Mouse (Mus musculus): ENCODE data around the gene Zfhx3. TPM values are rescaled to one million over a fixed set of nuclear protein-coding genes. Genes with fewer than 3 reads are reported as not detected.

Gene Zfhx3
- polyA plus RNA-seq, 1 experiment from 2014 or later: 34.7 TPM

DNA sequence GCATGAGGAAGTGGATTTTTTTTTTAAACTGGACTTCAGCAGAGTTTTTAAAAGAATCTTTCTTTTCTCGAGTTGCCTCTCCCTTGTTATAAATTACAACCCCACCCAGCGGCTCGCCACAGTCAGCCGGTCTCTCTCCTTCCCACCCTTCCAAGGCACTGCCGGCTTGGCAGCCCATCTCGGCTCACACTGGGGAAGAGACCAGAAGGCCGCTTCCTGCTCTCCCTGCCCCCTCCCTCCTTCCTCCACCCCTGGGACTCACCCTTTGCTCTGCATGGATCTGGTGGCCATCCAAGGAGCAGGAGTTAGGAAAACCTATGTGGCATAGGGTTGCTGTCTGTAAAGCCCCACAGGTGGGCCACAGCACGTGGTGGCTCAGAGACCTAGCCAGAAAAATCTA is 705.1 kb downstream of the Zfhx3 start:
- DNase-seq (ENCODE audit: low spot score) (no peak), ATAC-seq (ENCODE audit: low FRiP score) (no peak)
- WGBS: 46% methylated on average over 8 of the region's 8 CpGs
- Histone ChIP-seq H3K9me3 (ENCODE audit: control insufficient read depth, low read length) (no peaks in the 10 kb centered on the region), H3K36me3 (replicated peaks; ENCODE audit: control insufficient read depth, insufficient read depth) (no peaks in the 10 kb centered on the region), H3K4me3 (replicated peaks; ENCODE audit: low read length) (no peak overlapping the region), H3K27ac (no peak overlapping the region), H3K4me1 (replicated peaks; ENCODE audit: control insufficient read depth, insufficient read depth, low read length) (no peaks in the 10 kb centered on the region), H3K4me2 (replicated peaks) (no peak overlapping the region), H3K9ac (no peak overlapping the region), H3K27me3 (ENCODE audit: control insufficient read depth, insufficient read depth, low read length) (no peaks in the 10 kb centered on the region)

DNA sequence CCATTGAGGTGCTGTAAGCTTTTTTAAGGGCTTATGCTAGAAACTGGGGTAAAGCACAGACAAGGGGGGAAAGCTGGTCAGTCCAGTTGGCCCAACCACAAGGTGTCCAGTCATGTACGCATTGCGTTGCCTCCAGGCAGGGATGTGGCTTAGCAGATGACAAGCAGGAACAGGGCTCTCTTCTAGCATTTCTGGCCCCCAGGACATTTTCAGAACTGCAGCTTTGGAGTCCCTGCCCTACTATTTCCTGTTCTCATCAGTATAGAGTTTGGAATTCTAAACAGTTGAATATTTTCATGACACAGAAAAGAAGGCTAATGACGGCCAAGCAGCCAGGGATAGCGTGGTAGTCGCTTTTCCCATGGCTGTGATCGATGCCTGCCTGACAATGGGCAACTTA is 706.5 kb downstream of the Zfhx3 start:
- ATAC-seq (ENCODE audit: low FRiP score): no peak

DNA sequence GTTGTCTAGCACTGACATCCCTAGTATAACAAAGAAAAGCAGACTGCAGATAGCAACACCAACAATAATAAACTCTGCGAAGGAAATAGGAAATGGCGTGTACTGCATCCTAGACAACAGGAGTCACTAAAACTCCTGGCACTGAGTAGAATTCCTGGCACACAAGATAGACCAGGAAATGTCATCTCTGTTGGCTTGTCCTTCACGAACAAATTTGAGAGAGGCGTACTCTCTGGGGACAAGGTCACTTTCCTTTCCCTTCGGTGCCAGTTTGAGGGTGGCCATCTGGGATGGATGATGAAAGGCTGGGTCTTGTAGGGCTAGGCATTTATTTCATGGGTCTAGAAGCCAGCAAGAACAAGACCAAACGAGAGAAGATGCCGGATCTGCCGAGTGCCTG is 708.4 kb downstream of the Zfhx3 start:
- H3K4me3 ChIP-seq (replicated peaks; ENCODE audit: low read length): no peak overlapping the region
- DNase-seq (ENCODE audit: low spot score): no peak
- ATAC-seq (ENCODE audit: low FRiP score): no peak
- no peaks in the 10 kb centered on the region for H3K4me1 ChIP-seq (replicated peaks; ENCODE audit: control insufficient read depth, insufficient read depth, low read length)
- H3K9ac ChIP-seq: no peak overlapping the region
- no peak overlapping the region for H3K4me2 ChIP-seq (replicated peaks)
- WGBS: 87% methylated on average over 8 of the region's 8 CpGs
- H3K9me3 ChIP-seq (ENCODE audit: control insufficient read depth, low read length): no peaks in the 10 kb centered on the region
- no peaks in the 10 kb centered on the region for H3K36me3 ChIP-seq (replicated peaks; ENCODE audit: control insufficient read depth, insufficient read depth)
- H3K27ac ChIP-seq: no peak overlapping the region
- H3K27me3 ChIP-seq (ENCODE audit: control insufficient read depth, insufficient read depth, low read length): no peaks in the 10 kb centered on the region

More for the DNA sequence above, 706.5 kb downstream of the Zfhx3 start:
- H3K4me1 ChIP-seq (replicated peaks; ENCODE audit: control insufficient read depth, insufficient read depth, low read length): no peaks in the 10 kb centered on the region
- no peak overlapping the region for H3K4me3 ChIP-seq (replicated peaks; ENCODE audit: low read length)
- 90% methylated on average over 6 of the region's 6 CpGs for WGBS
- H3K27me3 ChIP-seq (ENCODE audit: control insufficient read depth, insufficient read depth, low read length): no peaks in the 10 kb centered on the region
- no peak overlapping the region for H3K27ac ChIP-seq
- DNase-seq (ENCODE audit: low spot score): no peak
- H3K4me2 ChIP-seq (replicated peaks): no peak overlapping the region
- H3K36me3 ChIP-seq (replicated peaks; ENCODE audit: control insufficient read depth, insufficient read depth): no peaks in the 10 kb centered on the region
- H3K9me3 ChIP-seq (ENCODE audit: control insufficient read depth, low read length): no peaks in the 10 kb centered on the region
- no peak overlapping the region for H3K9ac ChIP-seq

GRCm38 (mm10) chr8:108661486-108662093 is 719.1 kb downstream of the Zfhx3 start:
- no peaks in the 10 kb centered on the region for H3K4me1 ChIP-seq (replicated peaks; ENCODE audit: control insufficient read depth, insufficient read depth, low read length)
- no peaks in the 10 kb centered on the region for H3K27me3 ChIP-seq (ENCODE audit: control insufficient read depth, insufficient read depth, low read length)
- no peak overlapping the region for H3K4me2 ChIP-seq (replicated peaks)
- no peaks in the 10 kb centered on the region for H3K36me3 ChIP-seq (replicated peaks; ENCODE audit: control insufficient read depth, insufficient read depth)
- no peak overlapping the region for H3K4me3 ChIP-seq (replicated peaks; ENCODE audit: low read length)
- WGBS: 60% methylated on average over 5 of the region's 5 CpGs
- no peak overlapping the region for H3K9ac ChIP-seq
- no peak for DNase-seq (ENCODE audit: low spot score)
- H3K27ac ChIP-seq: no peak overlapping the region
- no peak for ATAC-seq (ENCODE audit: low FRiP score)
- H3K9me3 ChIP-seq (ENCODE audit: control insufficient read depth, low read length): no peaks in the 10 kb centered on the region

DNA sequence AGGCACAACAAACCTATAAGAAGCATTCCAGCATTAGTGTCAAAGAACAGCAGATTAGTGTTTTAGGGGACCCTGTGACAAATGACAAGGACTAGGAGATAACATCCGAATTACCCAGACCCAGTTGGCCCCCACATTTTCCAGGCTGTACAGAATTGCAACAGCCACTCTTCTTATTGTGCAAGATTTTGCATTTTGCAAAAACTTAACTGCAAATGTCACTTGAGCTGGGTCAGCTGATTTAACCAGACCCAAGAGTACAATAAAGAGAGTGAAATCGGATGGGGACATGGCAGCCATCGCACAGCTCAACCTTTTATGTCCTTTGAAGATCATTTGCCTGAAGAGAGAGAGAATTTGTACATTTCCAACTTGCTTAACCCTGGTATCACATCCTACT is 720.3 kb downstream of the Zfhx3 start:
- no peaks in the 10 kb centered on the region for H3K27me3 ChIP-seq (ENCODE audit: control insufficient read depth, insufficient read depth, low read length)
- no peaks in the 10 kb centered on the region for H3K36me3 ChIP-seq (replicated peaks; ENCODE audit: control insufficient read depth, insufficient read depth)
- no peak overlapping the region for H3K4me3 ChIP-seq (replicated peaks; ENCODE audit: low read length)
- no peak for ATAC-seq (ENCODE audit: low FRiP score)
- 84% methylated on average over 3 of the region's 3 CpGs for WGBS
- no peak overlapping the region for H3K4me2 ChIP-seq (replicated peaks)
- no peak overlapping the region for H3K27ac ChIP-seq
- no peaks in the 10 kb centered on the region for H3K4me1 ChIP-seq (replicated peaks; ENCODE audit: control insufficient read depth, insufficient read depth, low read length)
- DNase-seq (ENCODE audit: low spot score): no peak
- H3K9ac ChIP-seq: no peak overlapping the region
- no peaks in the 10 kb centered on the region for H3K9me3 ChIP-seq (ENCODE audit: control insufficient read depth, low read length)

DNA sequence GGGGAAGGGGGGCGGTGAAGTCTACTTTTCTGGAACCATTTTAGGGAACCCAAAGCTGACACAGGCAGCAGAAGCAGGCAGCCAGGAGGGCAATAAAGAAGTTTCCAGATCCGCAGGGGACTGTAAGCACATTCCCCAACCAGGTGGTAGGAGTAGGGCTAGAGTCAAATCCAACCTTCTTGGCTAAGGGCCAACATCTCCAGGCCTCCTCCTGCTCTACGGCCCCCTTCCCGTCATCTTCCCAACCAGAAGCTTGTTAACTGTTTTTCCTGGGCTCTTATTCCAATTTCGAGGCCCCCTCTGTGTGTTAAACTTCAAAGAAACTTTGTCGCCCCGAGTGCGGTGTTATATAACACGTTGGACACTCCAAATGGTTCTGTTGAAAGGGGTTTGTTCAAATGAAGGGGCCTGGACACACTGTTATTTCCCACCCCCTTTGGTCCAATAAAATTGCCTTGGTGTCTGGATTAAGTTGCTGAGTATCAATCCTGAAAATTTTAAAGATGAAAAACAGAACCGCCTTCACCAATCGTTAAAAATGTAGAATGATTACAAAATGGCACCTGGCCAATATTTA is 729.6 kb downstream of the Zfhx3 start:
- H3K27ac ChIP-seq: no peak overlapping the region

GRCm38 (mm10) chr8:108675001-108675525 is 732.6 kb downstream of the Zfhx3 start:
- no peak overlapping the region for H3K9ac ChIP-seq
- no peaks in the 10 kb centered on the region for H3K4me1 ChIP-seq (replicated peaks; ENCODE audit: control insufficient read depth, insufficient read depth, low read length)
- no peak for ATAC-seq (ENCODE audit: low FRiP score)
- no peak for DNase-seq (ENCODE audit: low spot score)
- no peak overlapping the region for H3K27ac ChIP-seq
- H3K27me3 ChIP-seq (ENCODE audit: control insufficient read depth, insufficient read depth, low read length): no peaks in the 10 kb centered on the region
- no peaks in the 10 kb centered on the region for H3K36me3 ChIP-seq (replicated peaks; ENCODE audit: control insufficient read depth, insufficient read depth)
- no peak overlapping the region for H3K4me2 ChIP-seq (replicated peaks)
- no peak overlapping the region for H3K4me3 ChIP-seq (replicated peaks; ENCODE audit: low read length)
- no peaks in the 10 kb centered on the region for H3K9me3 ChIP-seq (ENCODE audit: control insufficient read depth, low read length)
- WGBS: 62% methylated on average over 17 of the region's 17 CpGs

More for the DNA sequence above, 729.6 kb downstream of the Zfhx3 start:
- no peak overlapping the region for H3K4me2 ChIP-seq (replicated peaks)
- H3K27me3 ChIP-seq (ENCODE audit: control insufficient read depth, insufficient read depth, low read length): no peaks in the 10 kb centered on the region
- H3K9ac ChIP-seq: no peak overlapping the region
- 83% methylated on average over 11 of the region's 11 CpGs for WGBS
- ATAC-seq (ENCODE audit: low FRiP score) (no peak), DNase-seq (ENCODE audit: low spot score) (no peak)
- H3K9me3 ChIP-seq (ENCODE audit: control insufficient read depth, low read length): no peaks in the 10 kb centered on the region
- no peaks in the 10 kb centered on the region for H3K36me3 ChIP-seq (replicated peaks; ENCODE audit: control insufficient read depth, insufficient read depth)
- no peak overlapping the region for H3K4me3 ChIP-seq (replicated peaks; ENCODE audit: low read length)
- H3K4me1 ChIP-seq (replicated peaks; ENCODE audit: control insufficient read depth, insufficient read depth, low read length): no peaks in the 10 kb centered on the region

DNA sequence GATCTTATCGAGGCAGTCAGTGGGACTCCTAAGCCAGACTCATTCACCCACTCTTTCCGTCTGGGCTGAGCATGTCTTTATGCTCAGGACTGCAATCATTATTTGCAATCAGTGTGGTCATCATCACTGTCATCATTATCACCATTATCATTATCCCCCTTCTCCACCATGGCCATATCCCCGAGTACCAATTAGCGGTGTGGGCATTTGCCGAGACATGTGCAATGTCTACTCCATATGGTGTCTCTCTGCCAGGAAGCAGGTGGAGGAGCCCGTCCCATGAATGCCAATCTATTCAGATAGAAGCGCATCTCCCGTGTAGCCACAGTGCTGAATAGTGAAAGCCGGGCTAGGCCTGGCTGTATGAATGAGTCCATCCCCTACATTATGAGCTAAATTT is 747.2 kb downstream of the Zfhx3 start:
- no peak for DNase-seq (ENCODE audit: low spot score)

DNA sequence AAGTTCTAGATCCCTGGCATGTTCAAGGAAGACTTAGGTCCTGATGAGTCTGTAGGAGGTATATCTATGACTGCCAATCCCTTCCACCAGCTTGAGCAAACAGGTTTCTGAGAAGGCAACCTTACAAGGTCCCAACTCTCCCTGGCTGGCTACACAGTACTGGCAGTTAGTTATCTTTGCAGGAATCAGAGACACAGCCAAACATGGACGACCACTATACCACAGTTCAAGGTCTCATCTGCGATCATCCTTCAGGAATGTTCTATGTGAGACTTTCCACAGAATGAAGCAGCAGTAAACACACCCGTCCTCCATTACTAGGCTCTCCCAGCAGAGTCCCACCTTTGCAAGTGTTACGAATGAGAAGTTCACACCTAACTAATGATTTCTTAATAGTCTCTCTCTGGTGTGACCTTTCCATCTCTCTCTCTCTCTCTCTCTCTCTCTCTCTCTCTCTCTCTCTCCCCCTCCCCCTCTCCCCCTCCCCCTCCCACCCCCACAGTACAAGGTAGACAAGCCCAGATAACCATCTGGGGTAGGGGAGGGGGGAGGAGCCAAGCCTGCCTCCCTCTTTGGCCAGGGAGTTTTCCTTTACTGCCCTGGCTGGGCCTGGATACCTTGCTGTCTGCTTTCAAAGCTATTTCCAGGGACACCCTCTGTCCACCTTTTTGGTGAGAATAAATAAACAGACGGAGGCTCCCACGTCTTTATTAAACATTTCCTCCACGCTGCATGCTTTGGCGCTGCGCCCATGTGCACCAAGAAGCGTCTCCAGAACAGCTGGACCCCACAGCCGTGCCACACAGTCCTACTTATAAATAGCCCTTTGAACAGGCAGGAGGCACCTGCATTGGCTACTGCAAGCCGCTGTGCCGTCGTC is 748.4 kb downstream of the Zfhx3 start:
- Histone ChIP-seq H3K4me3 (replicated peaks; ENCODE audit: low read length) (0 out of 2 replicates have a peak overlapping the region, but pooled peaks have one; percentile 17), H3K4me1 (replicated peaks; ENCODE audit: control insufficient read depth, insufficient read depth, low read length) (peaks cover 26% of the 10 kb centered on the region), H3K27ac (peak overlapping the region; percentile 93), H3K4me2 (replicated peaks) (peak overlapping the region; percentile 56), H3K9me3 (ENCODE audit: control insufficient read depth, low read length) (no peaks in the 10 kb centered on the region), H3K27me3 (ENCODE audit: control insufficient read depth, insufficient read depth, low read length) (peaks cover 24% of the 10 kb centered on the region), H3K36me3 (replicated peaks; ENCODE audit: control insufficient read depth, insufficient read depth) (no peaks in the 10 kb centered on the region), H3K9ac (peak overlapping the region; percentile 57; the same call in 1 of the 2 replicates)
- WGBS: 27% methylated on average over 14 of the region's 14 CpGs
- DNase-seq (ENCODE audit: low spot score): peak; percentile 43
- ATAC-seq (ENCODE audit: low FRiP score): peak; percentile 61; the same call in 1 of the 2 replicates

More for the DNA sequence above, 747.2 kb downstream of the Zfhx3 start:
- Histone ChIP-seq H3K36me3 (replicated peaks; ENCODE audit: control insufficient read depth, insufficient read depth) (no peaks in the 10 kb centered on the region), H3K9ac (no peak overlapping the region), H3K4me3 (replicated peaks; ENCODE audit: low read length) (no peak overlapping the region), H3K4me1 (replicated peaks; ENCODE audit: control insufficient read depth, insufficient read depth, low read length) (peaks cover 17% of the 10 kb centered on the region), H3K27me3 (ENCODE audit: control insufficient read depth, insufficient read depth, low read length) (peaks cover 13% of the 10 kb centered on the region), H3K27ac (no peak overlapping the region), H3K4me2 (replicated peaks) (no peak overlapping the region), H3K9me3 (ENCODE audit: control insufficient read depth, low read length) (no peaks in the 10 kb centered on the region)
- 63% methylated on average over 9 of the region's 9 CpGs for WGBS
- no peak for ATAC-seq (ENCODE audit: low FRiP score)

Measured in hindbrain, embryonic 14.5 days (tissue).